Mouse (Mus musculus) skeletal muscle tissue, adult 2 months (tissue): ENCODE measurements around the gene Stx8.

Experiments used
- DNase-seq: peaks from one replicate; pipeline ENCODE4 v3.0.0-alpha.2; 2012; ENCODE audit warnings: low read depth, low spot score

Stx8 gene

DNA sequence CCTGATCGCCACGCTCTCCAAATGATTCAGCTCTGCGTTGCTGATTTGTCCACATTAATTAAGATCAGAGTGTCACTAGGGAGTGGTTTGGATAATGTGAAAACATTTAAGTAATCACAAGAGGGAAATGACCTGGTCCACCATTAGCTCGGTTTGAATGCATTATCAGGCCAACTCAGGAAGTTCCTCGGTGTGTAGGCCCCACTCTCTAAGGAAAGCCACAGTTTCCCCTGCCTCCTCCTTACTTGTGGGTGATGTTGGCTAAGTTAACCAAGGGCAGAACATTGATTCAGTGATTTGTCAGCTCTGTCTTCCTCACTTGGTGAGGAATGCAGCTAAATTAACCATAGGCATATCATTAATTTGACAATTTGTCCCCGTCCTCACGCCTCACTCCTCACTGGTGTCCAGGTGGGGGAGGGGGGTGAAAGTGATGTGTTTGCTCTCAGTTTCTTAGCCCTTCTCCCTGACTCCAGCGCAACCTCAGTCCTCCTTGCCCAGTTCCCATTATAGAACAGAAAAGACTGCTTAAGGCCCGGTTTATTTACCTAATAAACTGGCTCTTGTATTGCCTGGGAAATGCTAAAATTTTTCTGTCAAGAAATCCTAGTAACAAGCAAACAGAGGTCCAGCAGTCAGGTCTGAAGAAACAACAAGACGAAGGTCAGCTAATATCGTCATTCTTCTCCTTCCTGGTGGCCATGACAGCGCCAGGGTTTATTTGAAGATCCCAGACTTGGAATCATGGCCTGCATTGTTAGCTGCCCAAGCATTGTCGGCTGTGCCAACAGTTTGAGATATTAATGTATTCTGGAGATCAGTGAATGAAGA lies 178.5 kb downstream of the Stx8 start:
- no peak for DNase-seq

DNA sequence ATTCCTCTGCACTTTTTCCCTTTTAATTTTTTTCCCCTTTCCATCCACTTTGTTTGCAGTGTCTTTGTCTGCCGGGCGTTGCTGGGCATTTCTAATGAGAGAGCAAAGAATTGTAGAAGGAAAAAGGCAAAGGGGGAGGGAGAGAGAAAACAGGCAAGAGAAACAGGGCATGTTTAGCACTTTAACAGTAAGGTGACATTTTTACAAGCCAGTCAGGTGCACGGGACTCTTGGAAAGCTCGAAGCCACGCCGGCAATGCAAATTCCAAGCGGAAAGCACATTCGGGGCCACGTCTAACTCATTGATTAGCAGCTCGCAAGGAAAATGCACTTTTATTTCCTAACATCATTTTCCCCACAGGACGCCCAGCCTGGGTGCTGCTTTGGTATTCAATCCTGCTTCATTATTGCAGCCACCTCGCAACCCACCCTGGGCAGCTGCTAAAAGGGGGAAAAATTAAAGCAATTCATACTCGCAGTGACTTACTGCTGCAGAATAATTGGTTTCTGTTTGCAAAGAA lies 179.1 kb downstream of the Stx8 start:
- no peak for DNase-seq

DNA sequence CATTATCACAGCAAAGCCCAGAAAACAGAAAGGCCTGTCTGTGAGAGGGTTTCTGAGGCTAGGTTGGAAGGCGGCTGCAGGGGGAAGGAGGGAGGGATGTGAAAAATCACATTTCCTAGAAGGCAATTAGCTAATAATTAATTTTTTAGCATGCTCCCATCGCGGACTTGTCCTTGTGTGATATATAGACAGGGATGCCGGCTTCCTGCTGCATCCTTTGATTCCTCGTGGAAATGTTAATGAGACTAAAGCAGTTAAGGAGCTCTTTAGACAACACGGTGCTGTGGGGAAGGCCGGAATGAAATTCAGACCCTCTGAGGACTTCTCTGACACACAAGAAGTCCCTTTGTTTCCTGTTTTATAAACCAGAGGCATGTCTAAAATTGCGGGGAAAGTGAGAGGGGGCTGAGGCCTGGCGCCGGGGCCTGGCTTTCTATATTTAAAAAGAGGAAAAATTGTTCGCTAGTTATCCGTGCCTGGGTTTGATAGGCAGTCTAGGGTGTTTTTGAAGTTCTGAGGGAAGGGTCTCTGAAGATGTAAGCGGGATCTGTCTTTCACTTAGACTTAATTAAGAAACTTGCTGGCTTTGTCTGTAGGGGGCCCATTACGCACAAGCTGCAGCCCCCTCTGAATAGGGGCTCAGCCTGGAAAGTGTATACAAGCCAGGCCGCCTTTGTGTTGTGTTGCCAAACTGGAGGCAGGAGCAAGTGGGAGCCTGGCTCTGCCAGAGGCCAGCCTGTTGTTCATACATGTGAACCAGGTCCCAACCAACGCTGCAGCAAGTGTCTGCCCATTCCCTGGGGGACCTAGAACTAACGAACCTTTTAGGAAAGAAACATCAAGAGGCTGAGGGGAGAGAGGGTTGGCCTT lies 179.8 kb downstream of the Stx8 start:
- DNase-seq: no peak

DNA sequence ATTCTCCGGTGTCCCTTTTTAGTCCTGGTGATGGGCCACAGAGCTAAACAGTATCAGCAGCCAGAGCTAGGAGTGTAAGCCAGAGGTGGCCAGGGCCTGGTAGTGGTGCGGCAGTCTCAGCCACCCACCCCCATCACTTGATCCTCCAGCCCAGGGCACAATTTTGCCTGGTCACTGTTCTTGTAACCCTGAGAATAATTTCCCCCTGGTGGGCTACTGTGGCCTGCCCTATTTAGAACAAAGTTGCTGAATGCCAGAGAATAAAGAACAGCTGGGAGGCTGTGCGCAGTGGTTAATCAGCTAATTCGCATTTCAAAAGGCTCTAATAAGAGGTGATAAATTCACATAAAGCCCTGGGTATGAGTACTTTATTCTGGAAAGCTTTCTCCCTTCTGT lies 180.5 kb downstream of the Stx8 start:
- no peak for DNase-seq

DNA sequence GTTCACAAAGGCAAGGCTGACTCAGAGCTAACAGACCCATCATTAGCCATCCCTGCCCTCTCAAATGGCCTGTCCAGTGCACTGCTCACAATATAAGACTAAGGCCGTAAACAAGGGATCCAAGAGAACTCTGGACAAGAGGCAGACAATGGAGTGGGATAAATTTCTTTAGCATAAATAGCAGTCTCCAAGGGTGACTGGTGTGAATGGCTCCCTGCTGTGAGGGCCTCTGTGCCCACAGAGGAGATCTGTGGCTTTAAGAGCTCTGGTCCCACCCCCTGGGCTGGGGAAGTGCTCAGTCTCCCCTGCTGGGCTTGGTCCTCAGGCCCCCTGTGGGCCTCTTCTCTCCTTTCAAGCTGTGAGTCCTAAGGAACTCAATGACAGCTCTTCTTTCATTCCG lies 184.9 kb downstream of the Stx8 start:
- no peak for DNase-seq

DNA sequence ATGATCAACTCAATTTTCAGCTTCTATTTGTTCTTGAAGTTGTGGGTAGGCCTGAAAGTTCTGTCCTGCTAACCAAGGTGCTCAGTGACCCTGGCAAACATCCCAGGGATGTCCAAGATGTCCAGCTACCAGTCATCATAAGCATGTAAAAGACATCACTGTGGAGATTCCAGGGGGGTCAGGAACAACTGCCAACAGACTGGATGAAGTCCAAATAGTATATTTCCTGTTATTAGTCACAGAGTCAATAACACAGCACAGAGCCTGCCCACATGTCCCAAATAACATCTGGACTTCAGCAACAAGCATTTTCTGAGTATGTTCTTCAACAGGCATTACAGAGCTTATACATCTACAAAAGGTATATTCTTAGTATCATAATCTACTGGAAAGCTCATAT lies 189.8 kb downstream of the Stx8 start:
- DNase-seq: no peak

DNA sequence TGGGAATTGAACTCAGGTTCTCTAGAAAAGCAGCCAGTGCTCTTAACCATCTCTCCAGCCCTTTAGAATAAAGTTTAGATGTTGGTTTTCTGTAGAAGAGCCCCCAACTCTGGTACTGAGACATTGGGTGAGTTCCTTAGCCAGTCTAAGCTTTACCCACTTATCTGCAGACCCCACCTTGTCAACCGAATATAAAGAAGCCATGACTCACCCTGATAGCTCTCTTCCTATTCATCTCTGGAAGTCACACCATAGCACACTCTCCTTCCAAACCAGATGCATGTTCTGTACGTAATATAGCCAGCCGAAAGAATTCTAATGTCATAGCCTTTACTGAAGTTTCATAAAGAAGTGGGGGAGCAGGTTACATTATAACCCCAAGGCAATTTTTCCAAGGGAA lies 192.2 kb downstream of the Stx8 start:
- no peak for DNase-seq

DNA sequence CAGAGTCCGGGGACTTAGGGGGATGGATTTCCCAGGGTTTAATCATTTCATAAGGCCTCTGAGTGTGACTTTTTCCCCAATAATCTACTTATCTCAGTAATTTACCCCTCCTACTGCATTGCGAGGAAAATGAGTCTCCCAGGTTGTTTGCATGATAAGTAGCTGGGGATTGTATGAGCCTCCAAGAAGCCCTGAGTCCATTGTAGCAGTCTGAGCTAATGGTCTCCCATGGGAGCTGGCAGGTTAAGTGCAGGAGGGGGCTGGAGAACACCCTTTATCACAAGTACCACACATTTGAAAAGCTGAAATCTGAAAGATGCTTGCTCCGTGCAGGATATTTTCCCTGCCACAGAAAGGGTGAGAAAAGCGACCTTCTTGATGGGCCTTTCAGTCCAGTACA lies 193.9 kb downstream of the Stx8 start:
- DNase-seq: no peak

DNA sequence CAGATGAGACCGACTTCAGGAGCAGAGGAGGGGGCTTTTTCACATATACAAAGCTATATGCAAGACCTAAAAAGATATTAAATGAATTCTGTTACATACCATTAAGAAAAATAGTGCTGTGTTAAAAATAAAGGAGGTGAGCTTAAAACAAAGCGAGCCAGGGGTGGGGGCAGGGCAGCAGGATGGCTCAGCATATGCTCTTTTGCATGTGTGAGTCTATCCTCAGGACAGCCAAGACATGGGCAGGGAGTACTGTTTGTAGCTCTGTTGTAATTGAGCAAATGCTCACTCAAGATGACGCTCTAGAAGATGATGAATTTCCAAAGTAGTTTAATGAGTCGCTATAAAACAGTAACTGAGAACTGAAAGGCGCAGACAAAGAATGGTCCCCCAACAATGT lies 198.4 kb downstream of the Stx8 start:
- DNase-seq: no peak

DNA sequence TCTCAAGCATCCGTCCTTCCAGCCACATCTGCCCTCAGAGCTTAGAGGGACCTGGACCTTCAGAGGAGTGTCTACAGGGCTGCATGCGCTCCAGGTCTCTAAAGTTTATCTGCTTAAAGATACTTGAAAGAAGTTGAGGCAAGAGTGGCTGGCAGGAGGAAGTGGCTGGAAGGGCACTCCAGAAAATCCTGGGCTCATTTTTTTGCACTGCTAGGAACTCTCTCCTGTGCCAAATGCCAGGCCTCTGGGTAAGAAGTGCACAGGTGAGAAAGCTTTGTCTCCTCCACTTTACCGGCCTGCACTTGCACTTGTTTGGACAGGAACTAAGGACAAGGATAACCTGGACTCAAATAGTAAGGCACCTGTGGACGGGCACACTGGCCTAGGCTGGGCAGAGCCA lies 202.4 kb downstream of the Stx8 start:
- DNase-seq: no peak

DNA sequence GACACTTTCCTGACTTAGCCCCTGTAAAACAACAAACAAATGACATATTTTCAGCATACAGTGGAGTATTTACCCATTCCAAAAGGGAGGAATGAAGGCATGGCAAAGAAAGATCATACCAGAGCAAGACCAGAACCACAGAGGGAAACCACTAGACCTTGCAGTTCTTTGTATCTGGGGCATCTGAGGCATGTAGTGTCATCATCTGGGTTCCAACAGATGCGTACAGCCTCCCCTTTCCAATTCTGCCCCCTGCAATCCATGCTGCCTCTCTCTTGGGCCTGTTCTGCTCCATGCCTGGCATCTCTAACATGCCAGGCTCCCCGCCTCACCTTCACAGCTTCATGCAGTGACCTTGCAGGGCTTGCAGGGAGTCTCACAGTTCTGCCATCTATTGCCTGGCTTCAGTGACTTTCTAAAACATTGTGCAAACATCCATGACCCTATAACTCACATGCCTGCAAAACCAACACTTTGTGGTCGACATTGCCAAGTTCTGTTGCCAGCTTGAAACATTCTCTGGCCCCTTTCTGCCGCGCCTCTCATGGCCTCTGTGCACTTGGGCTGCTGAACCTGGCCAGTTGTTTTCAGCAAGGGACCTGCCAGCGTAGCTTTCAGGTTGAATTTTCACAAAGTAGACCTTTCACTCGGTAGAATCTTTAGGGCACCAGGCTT lies 206.1 kb downstream of the Stx8 start:
- no peak for DNase-seq

DNA sequence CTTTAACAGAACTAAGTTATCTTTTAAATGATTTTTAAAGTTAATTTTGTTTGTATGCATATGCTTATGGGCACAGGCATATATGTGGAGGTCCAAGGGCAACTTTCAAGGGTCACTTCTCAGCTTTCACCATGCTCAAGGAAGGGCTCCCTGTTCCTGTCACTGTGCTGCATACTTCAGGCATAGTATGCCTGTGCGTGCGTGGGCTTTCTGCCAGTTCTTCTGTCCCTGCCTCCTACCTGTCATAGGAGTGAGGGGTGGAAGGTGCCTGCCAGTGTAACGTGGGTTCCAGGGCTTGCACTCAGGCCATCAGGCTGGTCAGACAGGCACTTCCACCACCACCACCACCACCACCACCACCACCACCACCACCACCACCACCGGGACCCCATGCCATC lies 206.7 kb downstream of the Stx8 start:
- DNase-seq: no peak

DNA sequence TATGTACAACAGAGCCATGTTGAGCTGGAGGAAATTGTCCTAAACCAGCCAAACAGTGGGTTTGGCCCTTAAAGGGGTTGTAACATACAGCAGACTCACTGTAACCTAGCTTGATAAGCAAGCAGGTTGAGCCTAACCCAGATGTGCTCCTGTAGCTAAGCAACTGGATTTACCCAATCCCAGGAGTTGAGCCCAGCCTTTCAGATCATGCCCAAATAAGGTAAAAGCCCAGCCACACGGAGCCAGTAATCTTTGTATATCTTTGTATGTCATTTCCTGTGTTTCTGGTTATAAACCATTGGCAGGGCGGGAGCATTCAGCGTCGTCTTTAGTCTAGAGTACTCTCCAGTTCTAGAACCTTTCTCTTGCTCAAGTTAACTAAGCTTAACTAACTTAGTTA lies 210.6 kb downstream of the Stx8 start:
- no peak for DNase-seq

DNA sequence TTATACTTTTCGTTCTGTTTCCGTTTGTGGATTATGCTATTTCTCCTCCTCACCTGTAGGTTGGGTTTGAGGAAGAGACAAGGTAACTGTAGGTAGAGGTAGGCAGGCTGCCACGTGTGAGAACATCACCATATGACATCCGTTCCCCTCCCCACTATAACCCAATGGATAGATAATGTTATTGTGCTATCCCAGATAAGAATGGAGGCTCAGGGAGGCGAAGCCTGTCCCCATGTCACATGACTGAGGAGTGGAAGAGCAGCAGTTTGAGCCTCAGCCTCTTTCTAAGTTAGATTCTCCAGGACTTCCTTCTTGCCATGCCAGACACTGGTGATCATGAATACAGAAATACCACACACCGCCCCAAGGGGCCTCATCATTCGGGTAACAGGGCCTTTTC lies 211.4 kb downstream of the Stx8 start:
- no peak for DNase-seq

DNA sequence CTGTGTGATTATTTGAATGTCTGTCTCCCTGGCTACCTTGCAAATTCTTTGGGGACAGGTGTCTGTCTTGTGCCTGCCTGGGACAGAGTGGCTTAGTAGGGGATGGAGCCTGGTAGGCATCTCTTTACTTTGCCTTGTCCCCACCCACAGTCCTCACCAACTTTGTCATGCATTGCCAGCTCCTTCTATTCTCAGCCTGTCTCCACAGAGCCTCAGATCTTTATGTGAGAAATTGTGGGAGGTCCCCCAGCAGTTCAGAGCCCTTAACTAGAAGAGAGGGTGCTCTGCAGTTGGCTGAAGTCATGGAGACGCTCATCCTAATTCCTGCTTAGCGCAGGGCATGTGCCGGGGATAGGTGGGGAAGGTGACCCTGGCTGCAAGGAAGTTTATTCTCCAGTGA lies 219.7 kb downstream of the Stx8 start:
- no peak for DNase-seq

DNA sequence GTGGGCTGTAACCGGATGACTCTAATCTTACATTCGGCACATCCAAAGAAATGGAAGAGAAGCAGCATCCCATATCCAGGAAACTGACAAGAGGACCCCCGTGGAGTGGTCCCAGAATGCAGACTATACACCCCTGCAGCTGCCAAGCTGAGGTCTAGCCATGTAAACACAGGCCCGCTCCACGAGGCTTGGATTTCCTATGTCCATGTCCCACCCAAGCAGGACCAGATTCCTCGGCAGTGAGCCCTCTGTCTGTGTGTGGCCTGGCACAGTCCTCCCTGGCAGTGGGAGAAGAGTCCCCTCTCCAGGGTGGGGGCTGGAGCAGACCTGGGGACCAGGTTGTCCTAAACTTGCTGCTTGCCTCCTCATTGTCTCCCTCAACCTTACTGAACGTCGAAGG lies 221.2 kb downstream of the Stx8 start:
- no peak for DNase-seq

DNA sequence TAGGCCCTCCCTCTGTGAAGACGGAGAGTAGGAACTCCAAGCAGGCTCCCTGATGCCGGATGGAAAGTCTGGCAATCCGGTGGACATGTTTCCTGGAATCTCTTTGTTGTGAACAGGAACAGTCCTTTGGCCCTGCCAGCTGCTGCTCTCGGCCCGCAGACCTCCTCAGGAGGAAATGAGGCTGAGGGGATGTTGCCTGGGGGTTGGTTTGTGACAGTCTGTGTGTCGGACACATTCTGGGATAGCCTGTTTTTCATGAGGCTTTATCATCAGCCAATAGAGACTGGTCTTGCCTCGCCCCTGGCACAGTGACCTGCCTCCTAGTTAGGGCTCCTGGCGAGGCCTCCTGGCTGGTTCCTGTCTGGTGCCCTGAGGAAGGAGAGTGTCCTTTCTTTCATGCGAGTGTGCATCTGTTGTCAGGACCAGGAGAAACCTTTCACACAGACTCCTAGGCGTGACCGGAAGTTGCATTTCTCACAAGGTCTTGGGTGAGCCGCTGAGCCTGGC lies 222.8 kb downstream of the Stx8 start:
- DNase-seq: no peak

DNA sequence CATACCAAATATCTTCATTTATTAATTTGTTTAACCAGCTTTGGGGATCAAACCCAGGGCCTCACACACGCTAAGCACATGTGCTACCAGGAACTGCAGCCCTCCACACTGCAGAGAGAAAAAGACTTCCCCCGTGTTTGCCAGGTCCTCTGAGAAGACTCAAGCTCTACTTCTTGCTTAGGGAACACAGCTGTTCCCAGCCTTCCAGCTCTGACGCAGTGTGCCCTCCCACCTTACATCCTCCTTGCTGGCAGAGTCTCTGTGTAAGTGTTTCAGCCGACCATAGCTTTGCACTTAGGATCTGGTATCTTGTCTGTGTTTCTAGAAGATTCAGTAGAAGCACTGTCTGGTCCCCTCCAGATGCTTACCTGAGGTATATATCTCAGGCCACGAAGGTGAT lies 224.9 kb downstream of the Stx8 start:
- DNase-seq: no peak

DNA sequence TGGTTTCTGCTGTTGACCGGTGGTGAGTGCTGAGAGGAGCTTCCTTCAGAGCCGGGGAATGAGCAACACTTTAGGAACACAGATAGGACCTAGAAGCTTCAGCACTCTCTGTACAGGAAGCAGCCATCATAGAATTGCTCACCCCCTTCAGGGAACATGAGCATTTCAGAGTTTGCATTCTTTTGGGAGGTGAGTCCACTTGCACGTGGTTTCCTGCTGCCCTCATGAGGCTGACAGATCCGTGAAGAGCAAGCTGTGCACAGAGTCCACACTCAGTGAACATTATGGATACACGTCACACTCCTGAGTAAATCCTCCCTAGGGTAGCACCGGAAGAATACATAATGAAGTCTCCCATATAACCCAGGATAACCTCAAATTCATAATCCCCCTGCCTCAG lies 229.2 kb downstream of the Stx8 start:
- DNase-seq: no peak

DNA sequence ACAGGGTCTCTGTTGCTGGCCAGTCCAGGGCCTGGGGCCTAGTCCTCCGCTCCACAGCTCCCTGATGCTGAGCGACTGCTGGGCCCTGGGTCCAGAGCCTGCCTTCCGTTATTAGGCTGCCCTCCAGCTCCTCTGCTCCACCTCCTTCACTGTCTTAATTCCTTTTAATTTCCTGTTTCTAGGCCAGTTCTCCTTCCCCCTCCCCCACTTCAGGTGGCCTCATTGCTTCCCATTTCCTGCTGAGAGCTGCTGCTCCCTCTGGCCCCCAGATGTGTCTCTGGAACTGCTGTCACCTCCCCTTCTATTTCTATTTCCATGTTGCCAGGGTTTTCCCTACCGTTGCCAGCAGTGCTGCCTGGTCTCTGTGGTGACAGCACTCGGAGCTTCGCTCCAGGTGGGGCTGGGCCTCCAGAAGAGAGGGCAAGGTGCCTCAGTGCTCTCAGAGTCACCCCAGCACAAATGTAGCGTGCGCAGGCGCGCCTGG lies 229.7 kb downstream of the Stx8 start:
- DNase-seq: no peak

DNA sequence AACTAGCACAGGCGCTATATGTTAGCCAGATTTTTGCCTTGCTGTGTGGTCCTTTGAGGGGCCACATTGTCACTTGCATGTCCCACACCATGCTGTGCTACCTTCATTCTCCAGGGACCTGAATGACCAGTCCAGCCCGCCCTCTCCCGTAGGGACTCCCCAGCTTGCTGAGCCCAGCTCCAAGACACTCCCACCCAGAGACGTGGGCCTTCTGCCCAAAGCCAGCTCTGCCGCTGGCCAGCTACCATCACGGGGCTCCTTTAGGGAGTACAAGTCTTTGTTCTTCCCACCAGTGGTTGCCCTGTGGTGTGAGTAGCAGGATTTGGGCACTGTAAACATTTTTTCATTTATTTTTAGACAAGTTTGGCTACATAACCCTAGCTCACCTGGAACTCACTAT lies 230.6 kb downstream of the Stx8 start:
- DNase-seq: no peak

DNA sequence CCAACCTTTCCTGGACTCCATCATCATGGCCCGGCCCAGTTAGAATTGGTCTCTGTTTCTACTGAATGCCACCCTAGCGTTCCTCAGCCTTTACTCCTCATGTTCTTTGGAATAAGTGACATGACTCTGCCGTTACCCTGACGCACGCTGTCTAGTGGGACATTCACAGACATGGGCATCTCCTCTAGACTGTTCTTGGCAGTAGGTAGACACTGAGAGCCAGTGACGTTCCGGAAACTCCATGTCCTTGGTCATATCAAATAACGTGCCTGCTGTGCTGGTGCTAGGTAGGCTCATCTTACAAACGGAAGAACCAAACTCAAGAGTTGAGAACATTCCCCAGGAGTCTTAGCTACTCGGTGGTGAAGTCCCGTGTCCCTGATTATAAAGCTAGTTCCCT lies 231.5 kb downstream of the Stx8 start:
- peak; percentile 79 for DNase-seq
